In the genomic region with DNA sequence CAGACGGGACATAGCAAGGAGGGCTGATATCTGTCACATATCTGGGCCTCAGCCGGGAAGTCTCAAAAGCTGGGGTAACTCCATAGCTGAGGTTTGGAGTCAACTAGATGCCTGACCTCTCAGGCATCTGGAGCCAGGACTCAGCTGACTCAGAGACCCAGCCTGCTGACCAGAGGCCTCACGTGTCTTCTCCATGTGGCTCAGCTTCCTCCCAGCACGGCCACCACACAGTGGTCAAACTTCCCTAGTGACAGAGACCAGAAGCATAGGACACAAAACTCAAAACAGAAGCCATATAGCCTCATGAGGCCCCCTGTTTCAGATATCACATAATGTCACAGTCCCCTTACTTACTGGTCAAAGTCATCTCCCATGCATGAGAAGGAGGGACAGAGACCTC, we compare ENCODE assay signal across 13 mouse cellular contexts.
DNase-seq lines count a peak whose midpoint lies in the region; ATAC-seq lines count a peak whose summit lies in the region.
"Had no signal": no experiment of that assay in that cellular context is flagged by ENCODE, and none has a peak within 500 bp of the region (broad histone marks: within the 10 kb centered on the region; RNA-seq: fewer than 3 reads in every experiment).

No protein-coding gene starts in this region.

- no peaks in the 10 kb centered on the region for H3K36me3 ChIP-seq in heart, embryonic 12.5 days
- H3K36me3 ChIP-seq: forebrain, embryonic 10.5 days had no signal

- no peaks in the 10 kb centered on the region for H3K27me3 ChIP-seq in heart, embryonic 12.5 days (replicated peaks)

- H3K4me1 ChIP-seq in heart, embryonic 12.5 days (replicated peaks), result peaks cover 25% of the 10 kb centered on the region

- H3K4me3 ChIP-seq in heart, embryonic 12.5 days, result no peak overlapping the region
- H3K4me3 ChIP-seq: forebrain, embryonic 10.5 days had no signal

- H3K27ac ChIP-seq in heart, embryonic 12.5 days (ENCODE audit: poor library complexity, severe bottlenecking), result no peak overlapping the region
- H3K27ac ChIP-seq: forebrain, embryonic 10.5 days had no signal

- no peak overlapping the region for H3K4me2 ChIP-seq in heart, embryonic 12.5 days

- WGBS in heart, embryonic 12.5 days, result 67% methylated on average over 4 of the region's 4 CpGs

- intact Hi-C loops in gastrocnemius, postnatal 36 days (cut with DNase I), result no loop called here

- ATAC-seq in heart, embryonic 12.5 days (ENCODE audit: insufficient number of reproducible peaks, low FRiP score), result no peak
- ATAC-seq in neutrophil, adult 5-6 weeks (ENCODE audit: extremely low read depth, insufficient number of reproducible peaks, low FRiP score, poor library complexity, severe bottlenecking), result peak; percentile 34; the same call in 1 of the 2 replicates

- 0 out of 2 replicates have a peak, but pooled peaks cover 2% of the 10 kb centered on the region for H3K9me3 ChIP-seq in heart, embryonic 12.5 days (replicated peaks)

- no peak overlapping the region for H3K9ac ChIP-seq in heart, embryonic 12.5 days

- DNase-seq in heart, adult 11 months, result peak; percentile 99
- DNase-seq in lung, postnatal 25 days (ENCODE audit: low spot score), result peak; percentile 68
- DNase-seq in lung, postnatal 14 days, result no peak
- DNase-seq in gastrocnemius, postnatal 36 days, result peak; percentile 42 to 61
- no peak for DNase-seq in cerebellum, adult 8-10 months
- DNase-seq in cerebellum, postnatal 4 days (ENCODE audit: low spot score in 2 of 2), result no peak
- DNase-seq: cerebellum, adult 2 months; left cerebral cortex, postnatal 4 days; right cerebral cortex, postnatal 4 days; thymus, postnatal 14 days had no signal

Comparison
In these comparisons a context has a peak if more than half of its experiments do, and no peak if none do; other contexts are left out.
1. DNase-seq: peak in heart, adult 11 months (single experiment), lung, postnatal 25 days (single experiment) and gastrocnemius, postnatal 36 days (2 of 2); none in lung, postnatal 14 days (single experiment), cerebellum, adult 8-10 months (single experiment) and cerebellum, postnatal 4 days (0 of 2).